Mouse (Mus musculus): ENCODE results near the gene Spns3. TPM values are rescaled to one million over a fixed set of nuclear protein-coding genes. Genes with fewer than 3 reads are reported as not detected.

Spns3 gene
- total and polyA plus RNA-seq, 3 experiments = 5.2 to 12.7 TPM; not detected in 1

DNA sequence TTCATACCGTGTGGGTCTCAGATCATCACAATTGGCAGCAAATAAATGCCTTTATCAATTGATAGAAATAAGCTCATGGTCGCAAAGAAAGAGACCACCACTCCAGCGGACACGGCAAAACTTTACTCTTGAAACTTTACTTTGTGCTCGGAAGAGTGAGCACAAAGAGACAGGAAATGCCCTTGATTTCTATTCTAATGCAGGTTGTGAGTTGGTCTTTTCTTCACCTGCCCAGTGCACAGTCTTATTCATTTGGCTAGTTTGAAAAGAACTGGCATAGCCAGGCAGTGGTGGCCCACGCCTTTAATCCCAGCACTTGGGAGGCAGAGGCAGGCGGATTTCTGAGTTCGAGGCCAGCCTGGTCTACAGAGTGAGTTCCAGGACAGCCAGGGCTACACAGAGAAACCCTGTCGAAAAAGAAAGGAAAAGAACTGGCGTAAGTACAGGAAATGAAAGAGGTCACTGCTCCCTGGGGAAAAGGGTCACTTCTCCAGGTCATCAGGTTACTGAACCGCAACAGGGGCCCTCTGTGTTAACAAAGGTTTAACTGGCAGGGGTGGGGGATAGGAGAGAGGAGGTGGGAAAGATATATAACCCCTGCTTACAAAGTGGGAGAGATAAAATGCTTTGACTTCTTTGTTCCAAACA lies 19.5 kb upstream of the Spns3 start:
- no peaks in the 10 kb centered on the region for H3K9me3 ChIP-seq (replicated peaks; ENCODE audit: insufficient read depth, low read length)
- no peak overlapping the region for H3K9ac ChIP-seq (ENCODE audit: control insufficient read depth, low read depth, low read length, poor library complexity, severe bottlenecking)
- no peak overlapping the region for H3K4me3 ChIP-seq (ENCODE audit: control insufficient read depth in 1 of 2, insufficient read depth in 1 of 2, low read depth in 2 of 2, low read length in 2 of 2)
- TF ChIP-seq JUND (IDR thresholded peaks at IDR 0.05; ENCODE audit: low read depth, low read length) = no peak
- no peak for TF ChIP-seq POLR2A (IDR thresholded peaks at IDR 0.05; ENCODE audit: control insufficient read depth in 1 of 2, insufficient read depth in 1 of 2, low read depth in 1 of 2, low read length in 2 of 2, poor library complexity in 1 of 2)
- no peak for TF ChIP-seq USF1 (IDR thresholded peaks at IDR 0.05; ENCODE audit: low read depth, low read length)
- no peak for TF ChIP-seq E2F4 (IDR thresholded peaks at IDR 0.05; ENCODE audit: borderline replicate concordance, low read depth, low read length)
- TF ChIP-seq ZNF384 (IDR thresholded peaks at IDR 0.05; ENCODE audit: low read depth, low read length) = no peak
- TF ChIP-seq CHD1 (IDR thresholded peaks at IDR 0.05; ENCODE audit: low read depth, low read length) = no peak
- TF ChIP-seq CHD2 (IDR thresholded peaks at IDR 0.05; ENCODE audit: low read length) = no peak
- TF ChIP-seq MEF2A (IDR thresholded peaks at IDR 0.05; ENCODE audit: extremely low read depth, insufficient replicate concordance, low read depth, low read length, poor library complexity, severe bottlenecking) = no peak
- TF ChIP-seq KAT2A (conservative IDR thresholded peaks at IDR 0.05; ENCODE audit: low read depth, low read length) = no peak
- TF ChIP-seq CTCF (IDR thresholded peaks at IDR 0.05 in 2 of 3, conservative IDR thresholded peaks at IDR 0.05 in 1 of 3; ENCODE audit: control insufficient read depth in 1 of 3, insufficient read depth in 1 of 3, low read depth in 2 of 3, low read length in 3 of 3, poor library complexity in 1 of 3, severe bottlenecking in 1 of 3) = no peak
- TF ChIP-seq NELFE (IDR thresholded peaks at IDR 0.05; ENCODE audit: low read depth, low read length) = no peak
- TF ChIP-seq USF2 (IDR thresholded peaks at IDR 0.05; ENCODE audit: borderline replicate concordance in 1 of 2, insufficient read depth in 1 of 2, low read depth in 1 of 2, low read length in 2 of 2) = no peak
- TF ChIP-seq NRF1 (IDR thresholded peaks at IDR 0.05; ENCODE audit: insufficient read depth, low read depth, low read length, poor library complexity, severe bottlenecking) = no peak
- H3K36me3 ChIP-seq (ENCODE audit: control insufficient read depth in 1 of 2, insufficient read depth in 2 of 2, low read length in 2 of 2) = no peaks in the 10 kb centered on the region
- H3K27me3 ChIP-seq (ENCODE audit: control insufficient read depth in 1 of 2, insufficient read depth in 2 of 2, low read length in 2 of 2) = no peaks in the 10 kb centered on the region
- H3K4me1 ChIP-seq (ENCODE audit: control insufficient read depth in 1 of 2, insufficient read depth in 2 of 2, low read length in 2 of 2) = peaks cover 0 to 2% of the 10 kb centered on the region in 2 experiments; a peak in 1 of 4 replicates
- DNase-seq (ENCODE audit: low read depth, low spot score) = no peak
- H3K27ac ChIP-seq (ENCODE audit: control insufficient read depth, low read depth, low read length) = no peak overlapping the region
- H3K79me2 ChIP-seq (ENCODE audit: control insufficient read depth, insufficient read depth, low read length, poor library complexity) = no peaks in the 10 kb centered on the region

DNA sequence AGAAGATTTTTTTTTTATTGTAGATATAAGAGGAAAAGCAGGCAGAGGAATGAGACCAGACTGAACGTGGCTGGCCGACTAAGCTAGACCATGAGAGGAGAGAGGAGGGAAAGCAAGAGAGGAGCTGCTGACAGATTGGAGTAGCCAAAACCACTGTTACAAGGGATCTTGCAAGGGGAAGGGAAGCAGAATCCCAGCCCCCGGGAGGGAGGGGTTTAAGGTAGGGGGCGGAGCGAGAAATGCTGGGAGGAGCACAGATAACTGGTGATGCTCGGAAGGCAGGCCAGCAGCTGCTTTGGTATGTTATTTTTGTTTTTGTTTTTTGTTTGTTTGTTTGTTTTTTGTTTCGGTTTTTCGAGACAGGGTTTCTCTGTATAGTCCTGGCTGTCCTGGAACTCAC lies 18.7 kb upstream of the Spns3 start:
- Histone ChIP-seq H3K9me3 (replicated peaks; ENCODE audit: insufficient read depth, low read length) (no peaks in the 10 kb centered on the region), H3K27ac (ENCODE audit: control insufficient read depth, low read depth, low read length) (no peak overlapping the region), H3K4me3 (ENCODE audit: control insufficient read depth in 1 of 2, insufficient read depth in 1 of 2, low read depth in 2 of 2, low read length in 2 of 2) (peak overlapping the region; percentile 26 to 46; a peak in 3 of 4 replicates), H3K79me2 (ENCODE audit: control insufficient read depth, insufficient read depth, low read length, poor library complexity) (no peaks in the 10 kb centered on the region; the same call in 1 of the 2 replicates), H3K27me3 (ENCODE audit: control insufficient read depth in 1 of 2, insufficient read depth in 2 of 2, low read length in 2 of 2) (no peaks in the 10 kb centered on the region), H3K9ac (ENCODE audit: control insufficient read depth, low read depth, low read length, poor library complexity, severe bottlenecking) (0 out of 2 replicates have a peak overlapping the region, but pooled peaks have one; percentile 15), H3K36me3 (ENCODE audit: control insufficient read depth in 1 of 2, insufficient read depth in 2 of 2, low read length in 2 of 2) (no peaks in the 10 kb centered on the region), H3K4me1 (ENCODE audit: control insufficient read depth in 1 of 2, insufficient read depth in 2 of 2, low read length in 2 of 2) (peaks cover 0 to 2% of the 10 kb centered on the region in 2 experiments; a peak in 1 of 4 replicates)
- DNase-seq (ENCODE audit: low read depth, low spot score) = peak; percentile 96
- no peak for TF ChIP-seq UBTF (IDR thresholded peaks at IDR 0.05; ENCODE audit: borderline replicate concordance, insufficient read depth, low read depth, low read length)
- no peak for TF ChIP-seq EP300 (IDR thresholded peaks at IDR 0.05; ENCODE audit: low read depth in 1 of 2, low read length in 2 of 2)
- no peak for TF ChIP-seq USF1 (IDR thresholded peaks at IDR 0.05; ENCODE audit: low read depth, low read length)
- no peak for TF ChIP-seq CHD1 (IDR thresholded peaks at IDR 0.05; ENCODE audit: low read depth, low read length)
- no peak for TF ChIP-seq CHD2 (IDR thresholded peaks at IDR 0.05; ENCODE audit: low read length)
- no peak for TF ChIP-seq MAX (IDR thresholded peaks at IDR 0.05; ENCODE audit: low read length)
- no peak for TF ChIP-seq MXI1 (IDR thresholded peaks at IDR 0.05; ENCODE audit: low read depth, low read length)
- TF ChIP-seq E2F4 (IDR thresholded peaks at IDR 0.05; ENCODE audit: borderline replicate concordance, low read depth, low read length) = no peak
- TF ChIP-seq RCOR1 (IDR thresholded peaks at IDR 0.05; ENCODE audit: low read depth, low read length) = no peak
- no peak for TF ChIP-seq MYC (IDR thresholded peaks at IDR 0.05; ENCODE audit: low read depth, low read length)
- no peak for TF ChIP-seq RAD21 (IDR thresholded peaks at IDR 0.05; ENCODE audit: low read depth, low read length)

Measured in MEL (cell line).